Mouse (Mus musculus) adipose tissue, adult 10 weeks (tissue): ENCODE results near the gene Olfr304. TPM values are rescaled to one million over a fixed set of nuclear protein-coding genes. Genes with fewer than 3 reads are reported as not detected.

Source experiments
- polyA plus RNA-seq: library from polyadenylated mRNA; stranded (reverse); fragments of 350-450 nt; fragmentation: Illumina TruSeq; extraction: RNeasy Lipid Tissue Mini Kit (QIAGEN cat#74804); gene quantifications from one replicate; pipeline ENCODE4 v1.2.3, GENCODE M21; 2014; ENCODE audit warnings: low read depth, low replicate concordance

The Olfr304 gene
- not detected for polyA plus RNA-seq

GRCm38 (mm10) chr7:86386558-86386957, at the start of gene Olfr304:
Gene Olfr304 (minus strand): TSS chr7:86386658.

GRCm38 (mm10) chr7:86403546-86403945, 17.1 kb upstream of the Olfr304 start, which contains the start of gene Olfr301:
Gene Olfr301 (plus strand): TSS chr7:86403846.

DNA sequence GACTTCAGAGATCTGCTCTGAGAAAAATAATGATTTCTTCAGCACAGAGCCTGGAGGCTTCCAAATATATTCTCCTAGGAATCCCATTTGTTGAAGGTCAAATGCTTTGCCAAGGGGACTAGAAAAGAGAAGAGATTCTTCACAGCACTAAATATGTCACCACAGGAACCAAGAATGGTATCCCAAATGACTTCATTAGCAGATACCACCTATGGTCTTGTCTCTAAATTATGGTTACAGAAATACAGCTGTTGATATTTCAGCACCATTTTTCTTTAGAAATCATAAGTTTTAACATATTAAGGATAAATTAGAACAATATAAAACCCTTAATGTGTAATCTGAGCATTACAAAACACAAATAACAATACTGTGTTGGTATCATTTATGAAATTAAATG, 11.2 kb upstream of the Olfr304 start, which contains the start of gene Olfr303:
Gene Olfr303 (minus strand): TSS at position 101 of the 400 bp plus-strand sequence.

GRCm38 (mm10) chr7:86366828-86367227, 19.6 kb downstream of the Olfr304 start, which contains the start of gene Olfr305:
Gene Olfr305 (minus strand): TSS chr7:86366928.

DNA sequence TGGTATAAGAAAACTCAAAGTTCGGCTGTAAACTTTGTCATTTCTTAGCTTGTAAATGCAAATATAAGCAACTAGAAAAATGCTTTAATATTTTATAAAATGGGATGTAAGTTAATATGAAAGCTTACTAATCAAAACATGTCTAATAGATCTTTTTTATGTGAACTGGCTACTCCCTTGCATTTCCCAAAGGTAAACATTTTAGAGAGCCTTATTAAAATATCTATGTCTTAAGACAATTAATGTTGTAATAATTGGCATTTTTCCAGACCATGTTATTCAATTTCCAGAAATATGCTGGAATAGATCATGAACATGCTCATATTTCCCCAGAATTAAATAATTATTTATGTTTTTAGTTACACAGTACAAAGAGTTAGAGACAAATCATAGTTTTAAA, 49.0 kb downstream of the Olfr304 start, which contains the start of gene Olfr307:
Gene Olfr307 (minus strand): TSS at position 101 of the 400 bp plus-strand sequence.

Other genes with a start within 250 kb of the Olfr304 start
- gene Vmn2r75, start 214.9 kb downstream of the Olfr304 start, polyA plus RNA-seq, result not detected
- gene Vmn2r76, start 140.3 kb downstream of the Olfr304 start, polyA plus RNA-seq, result not detected
- gene Olfr310, start 109.5 kb downstream of the Olfr304 start, polyA plus RNA-seq, result not detected
- not detected for gene Olfr309, start 73.0 kb downstream of the Olfr304 start, polyA plus RNA-seq
- gene Olfr308, start 61.0 kb downstream of the Olfr304 start, polyA plus RNA-seq, result not detected
- gene Olfr307, start 49.1 kb downstream of the Olfr304 start, polyA plus RNA-seq, result not detected
- gene Olfr305, start 19.7 kb downstream of the Olfr304 start, polyA plus RNA-seq, result not detected
- gene Olfr303, start 11.1 kb upstream of the Olfr304 start, polyA plus RNA-seq, result not detected
- gene Olfr301, start 17.2 kb upstream of the Olfr304 start, polyA plus RNA-seq, result not detected
- gene Olfr299, start 73.3 kb upstream of the Olfr304 start, polyA plus RNA-seq, result not detected
- gene Olfr298, start 105.8 kb upstream of the Olfr304 start, polyA plus RNA-seq, result not detected
- not detected for gene Olfr297, start 133.3 kb upstream of the Olfr304 start, polyA plus RNA-seq
- not detected for gene Olfr295, start 197.2 kb upstream of the Olfr304 start, polyA plus RNA-seq
- not detected for gene Olfr294, start 230.0 kb upstream of the Olfr304 start, polyA plus RNA-seq